15 mouse cellular contexts compared by ENCODE assay signal in the genomic region with DNA sequence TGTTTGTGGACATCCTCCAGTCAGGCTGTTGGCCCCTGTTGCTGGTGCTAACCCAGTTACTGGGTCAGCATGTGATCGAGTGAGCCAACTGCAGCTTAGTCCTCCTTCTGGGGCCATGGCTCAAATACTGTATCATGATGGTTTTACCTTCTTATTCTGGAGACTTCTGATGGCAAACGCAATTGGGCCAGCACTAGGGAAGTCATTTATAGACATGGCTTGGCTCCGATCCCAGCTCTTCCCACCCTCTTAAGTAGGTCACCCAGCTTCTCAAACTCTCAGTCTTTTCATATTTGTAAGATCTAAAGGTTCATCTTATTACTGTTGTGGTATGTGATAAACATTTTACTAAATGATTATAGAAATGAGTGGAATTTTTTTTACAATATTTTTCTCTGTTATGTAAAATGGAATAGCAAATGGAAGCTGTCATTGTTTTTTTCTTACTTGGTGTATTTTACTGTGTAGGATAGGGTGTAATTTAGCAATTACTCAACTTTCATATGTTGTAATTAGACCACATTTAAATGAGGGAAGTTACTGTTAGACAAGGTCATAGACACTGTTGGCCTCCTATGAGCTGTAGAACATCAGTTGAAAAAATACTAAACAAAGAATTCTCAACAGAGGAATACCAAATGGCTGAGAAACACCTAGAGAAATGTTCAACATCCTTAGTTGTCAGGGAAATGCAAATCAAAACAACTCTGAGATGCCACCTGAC.
DNase-seq lines count a peak whose midpoint lies in the region; TF ChIP-seq lines count a peak whose summit lies in the region.
"Had no signal": no experiment of that assay in that cellular context is flagged by ENCODE, and none has a peak within 500 bp of the region (broad histone marks: within the 10 kb centered on the region; RNA-seq: fewer than 3 reads in every experiment).

No protein-coding gene starts in this region.

- DNase-seq in frontal cortex, postnatal 36 days (ENCODE audit: low spot score in 2 of 2), result peak; percentile 42 to 74
- DNase-seq in frontal cortex, postnatal 10 days (ENCODE audit: low spot score in 2 of 2), result no peak
- DNase-seq in lung, postnatal 36 days, result peak; percentile 24
- DNase-seq in lung, adult 2 months, result no peak
- peak; percentile 18 to 28 for DNase-seq in left cerebral cortex, postnatal 36 days (ENCODE audit: low spot score in 2 of 2)
- no peak for DNase-seq in thymus, adult 2 months
- DNase-seq in urinary bladder, adult 18-20 months (ENCODE audit: low spot score in 2 of 2), result no peak
- no peak for DNase-seq in thymus, postnatal 0 days (ENCODE audit: low spot score)
- DNase-seq: adrenal gland, postnatal 14 days; liver; spleen, adult 18-20 months; thymus, postnatal 14 days had no signal

- no peaks in the 10 kb centered on the region for H3K4me1 ChIP-seq in lung, adult 2 months (ENCODE audit: control insufficient read depth, insufficient read depth, low read length)
- H3K4me1 ChIP-seq in thymus, adult 2 months (replicated peaks; ENCODE audit: control insufficient read depth, insufficient read depth, low read length), result no peaks in the 10 kb centered on the region
- H3K4me1 ChIP-seq: hindbrain, embryonic 15.5 days; megakaryocyte, embryonic 14.5 days had no signal

- no peak overlapping the region for H3K27ac ChIP-seq in thymus, adult 2 months (ENCODE audit: control insufficient read depth, insufficient read depth, low read length)
- H3K27ac ChIP-seq: heart, adult 2 months; hindbrain, embryonic 15.5 days had no signal

- no peaks in the 10 kb centered on the region for H3K36me3 ChIP-seq in thymus, adult 2 months (ENCODE audit: control insufficient read depth, insufficient read depth, low read length)
- H3K36me3 ChIP-seq: hindbrain, embryonic 15.5 days had no signal

- intact Hi-C loops in left cerebral cortex, postnatal 36 days (cut with DNase I), result no loop called here

- no peaks in the 10 kb centered on the region for H3K27me3 ChIP-seq in thymus, adult 2 months (ENCODE audit: control insufficient read depth, insufficient read depth, low read length)
- H3K27me3 ChIP-seq: hindbrain, embryonic 15.5 days; megakaryocyte, embryonic 14.5 days had no signal

- no peak for TF ChIP-seq POLR2A in lung, adult 2 months (IDR thresholded peaks at IDR 0.05; ENCODE audit: borderline replicate concordance, extremely low read depth, low read depth, low read length)
- no peak for TF ChIP-seq POLR2A in thymus, adult 2 months (IDR thresholded peaks at IDR 0.05; ENCODE audit: control insufficient read depth, extremely low read depth, insufficient read depth, low read length, poor library complexity)

- WGBS in lung, adult 2 months, result 81% methylated on average over 3 of the region's 3 CpGs
- 95% methylated on average over 3 of the region's 3 CpGs for WGBS in thymus, adult 2 months

- TF ChIP-seq CTCF in lung, adult 2 months (IDR thresholded peaks at IDR 0.05; ENCODE audit: insufficient read depth, low read length), result no peak
- TF ChIP-seq CTCF in thymus, adult 2 months (IDR thresholded peaks at IDR 0.05; ENCODE audit: borderline replicate concordance, control insufficient read depth, extremely low read depth, insufficient read depth, low read length, poor library complexity), result no peak

- H3K4me3 ChIP-seq in lung, adult 2 months (replicated peaks; ENCODE audit: extremely low read depth, low read depth, low read length), result no peak overlapping the region
- no peak overlapping the region for H3K4me3 ChIP-seq in thymus, adult 2 months (ENCODE audit: control insufficient read depth, insufficient read depth, low read length)
- H3K4me3 ChIP-seq: heart, adult 2 months; hindbrain, embryonic 15.5 days; megakaryocyte, embryonic 14.5 days had no signal

Comparison
In these comparisons a context has a peak if more than half of its experiments do, and no peak if none do; other contexts are left out.
1. DNase-seq: peak in frontal cortex, postnatal 36 days (2 of 2), lung, postnatal 36 days (single experiment) and left cerebral cortex, postnatal 36 days (2 of 2); none in frontal cortex, postnatal 10 days (0 of 2), lung, adult 2 months (single experiment), thymus, adult 2 months (single experiment), urinary bladder, adult 18-20 months (0 of 2) and thymus, postnatal 0 days (single experiment).